Mouse (Mus musculus) spleen, adult 2 months (tissue): ENCODE results near the gene Mog. TPM values are rescaled to one million over a fixed set of nuclear protein-coding genes. Genes with fewer than 3 reads are reported as not detected.

ENCODE experiments used
- DNase-seq, 2 experiments: peaks; one replicate each; pipeline versions ENCODE4 v3.0.0 to v3.0.0-alpha.2; 2012 to 2021; ENCODE audit warnings: low spot score in 2 of 2, low read depth in 1 of 2
- H3K27ac ChIP-seq: fragments of 200-500 bp; 2 replicates; pipeline ENCODE4 v1.5.1; 2012; ENCODE audit warnings: low read length, inconsistent platforms; ENCODE audit not compliant: insufficient read depth
- H3K27me3 ChIP-seq: fragments of 200-500 bp; 2 replicates; pipeline ENCODE4 v1.6.1; 2012; ENCODE audit warnings: mild to moderate bottlenecking, moderate library complexity, low read length, inconsistent platforms; ENCODE audit not compliant: control insufficient read depth, insufficient read depth
- H3K36me3 ChIP-seq: fragments of 200-500 bp; 2 replicates; pipeline ENCODE4 v1.6.1; 2012; ENCODE audit warnings: mild to moderate bottlenecking, low read length, inconsistent platforms; ENCODE audit not compliant: control insufficient read depth, insufficient read depth
- H3K4me1 ChIP-seq: fragments of 200-500 bp; 2 replicates; pipeline ENCODE4 v1.6.1; 2011; ENCODE audit warnings: inconsistent platforms; ENCODE audit not compliant: control insufficient read depth, insufficient read depth, insufficient read length
- H3K4me3 ChIP-seq: fragments of 200-500 bp; 2 replicates; pipeline ENCODE4 v1.5.1; 2011; ENCODE audit warnings: mild to moderate bottlenecking, inconsistent platforms; ENCODE audit not compliant: insufficient read depth, insufficient read length; ENCODE audit errors: extremely low read depth
- CTCF ChIP-seq: fragments of 200-500 bp; IDR thresholded peaks from 2 replicates; pipeline ENCODE4 v1.5.1; 2011; ENCODE audit warnings: mild to moderate bottlenecking, inconsistent platforms; ENCODE audit not compliant: insufficient read depth, insufficient read length, insufficient replicate concordance; ENCODE audit errors: extremely low read depth
- POLR2A ChIP-seq: fragments of 200-500 bp; IDR thresholded peaks from 2 replicates; pipeline ENCODE4 v1.6.1; 2011; ENCODE audit warnings: low read depth, low read length, inconsistent platforms
- WGBS: fragments of 180-500 bp; shearing (Covaris S2); methylation state at CpG from one replicate; pipeline ENCODE4 v1.1.7; 2018; 5-methylcytosine and 5-hydroxymethylcytosine counted together
- polyA plus RNA-seq: library from polyadenylated mRNA; depleted of rRNA; stranded (reverse); fragments of >200 nt; gene quantifications from 2 replicates; pipeline ENCODE4 v1.2.3, GENCODE M21; 2012

Gene Mog
- polyA plus RNA-seq, 1 experiment = not detected

DNA sequence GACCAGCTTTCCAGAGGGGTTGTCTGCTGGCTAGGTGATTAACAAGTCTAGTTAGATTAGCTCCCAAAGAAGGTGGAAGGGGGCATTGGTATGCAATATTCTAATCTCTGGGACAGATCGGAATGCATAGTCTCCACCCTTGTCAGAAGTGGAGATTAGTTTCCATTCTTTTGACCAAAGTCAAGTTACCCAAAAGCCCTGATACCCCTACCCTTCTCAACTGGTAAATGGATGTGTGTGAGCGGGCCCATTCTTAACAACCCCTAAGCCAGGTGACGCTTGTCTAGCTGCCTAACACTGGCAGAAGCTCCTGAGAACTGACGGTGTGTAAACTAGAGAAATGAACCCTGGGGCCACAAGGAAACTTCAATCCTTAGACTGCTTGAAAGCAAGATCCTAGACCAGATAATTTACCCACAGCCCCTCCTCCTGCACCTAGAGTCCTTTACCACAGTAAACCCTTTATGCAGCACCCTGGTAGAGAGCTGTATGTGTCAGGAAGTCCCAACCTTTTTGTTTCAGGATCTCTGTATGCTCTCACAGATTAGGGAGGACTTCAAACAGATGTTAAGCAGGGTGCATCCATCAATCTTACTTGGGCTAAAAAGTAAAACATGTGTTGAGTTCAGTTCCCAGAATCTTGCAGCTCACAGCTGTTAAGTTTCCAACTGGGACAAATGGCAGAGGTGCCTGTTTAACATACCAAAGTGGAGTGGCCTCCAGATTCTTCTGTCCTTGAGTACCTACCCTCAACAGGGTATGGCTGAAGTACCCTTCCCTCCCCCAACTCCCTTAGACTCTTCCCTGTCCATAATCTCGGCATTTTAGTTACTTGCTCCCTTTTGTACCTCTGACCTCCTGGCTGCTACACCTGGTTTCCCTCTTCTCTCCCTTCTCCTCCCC is 40.7 kb downstream of the Mog start:
- no peak overlapping the region for H3K4me3 ChIP-seq
- no peak for DNase-seq
- WGBS = 60% methylated on average over 5 of the region's 5 CpGs
- TF ChIP-seq CTCF (no peak), POLR2A (no peak)
- no peaks in the 10 kb centered on the region for H3K36me3 ChIP-seq
- H3K27me3 ChIP-seq = no peaks in the 10 kb centered on the region
- H3K27ac ChIP-seq = no peak overlapping the region
- no peaks in the 10 kb centered on the region for H3K4me1 ChIP-seq

DNA sequence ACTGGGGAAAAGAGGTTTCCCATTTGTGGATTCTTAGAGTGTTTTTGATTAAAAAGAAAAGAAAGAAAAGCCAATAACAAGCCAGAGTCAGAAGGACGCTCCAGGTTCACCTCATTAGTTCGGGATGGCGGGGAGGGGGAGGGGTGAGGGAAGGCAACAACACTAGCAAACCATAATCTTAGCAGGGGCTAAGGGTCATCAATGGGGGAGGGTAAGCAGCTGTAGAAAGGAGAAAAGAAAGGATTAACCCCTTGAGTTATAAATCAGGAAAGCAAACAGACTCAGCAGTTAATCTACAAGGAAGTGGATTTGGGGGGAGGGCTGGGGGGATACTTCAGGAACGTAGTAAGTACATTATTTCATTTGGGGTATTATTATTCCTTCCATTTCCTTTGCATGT is 41.4 kb downstream of the Mog start:
- no peak for TF ChIP-seq POLR2A
- no peak for TF ChIP-seq CTCF
- WGBS = 60% methylated on average over 4 of the region's 4 CpGs
- Histone ChIP-seq H3K36me3 (no peaks in the 10 kb centered on the region), H3K4me1 (no peaks in the 10 kb centered on the region), H3K27ac (no peak overlapping the region), H3K27me3 (no peaks in the 10 kb centered on the region), H3K4me3 (no peak overlapping the region)
- no peak for DNase-seq

DNA sequence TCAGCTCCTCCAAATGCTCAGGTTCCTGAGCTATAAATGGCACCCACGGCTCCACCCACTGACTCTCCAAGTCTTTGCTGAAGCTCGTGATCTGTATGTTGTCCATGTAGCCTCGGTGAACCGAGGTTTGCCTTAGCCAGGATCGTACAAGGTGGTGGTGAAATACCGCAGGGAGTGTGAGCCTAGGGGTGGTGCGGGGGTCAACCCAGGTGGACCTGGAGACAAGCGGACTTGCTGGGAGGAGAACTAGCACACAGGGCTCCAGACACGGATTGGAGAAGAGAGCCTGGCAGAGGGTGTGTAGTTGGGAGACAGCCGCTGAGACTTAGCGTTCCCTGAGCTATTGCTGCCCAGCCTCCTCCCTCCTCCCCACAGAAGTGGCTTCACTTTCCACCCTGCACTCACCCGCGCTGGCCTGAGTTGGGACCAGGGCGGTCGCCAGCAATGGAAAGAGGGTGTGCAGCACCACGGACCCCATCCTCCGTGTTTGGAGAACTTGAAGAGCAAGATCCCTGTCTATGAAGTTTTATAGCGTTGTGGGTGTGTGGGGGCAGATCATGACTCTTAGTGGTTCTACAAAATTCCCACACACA is 41.9 kb downstream of the Mog start, which contains the start of gene 2410137M14Rik:
Gene 2410137M14Rik, minus strand, starts transcription at position 17 of the 593 bp plus-strand sequence.
- TF ChIP-seq CTCF = no peak
- no peak for TF ChIP-seq POLR2A
- no peak within 1 kb of the TSS for H3K27ac ChIP-seq
- H3K4me1 ChIP-seq = no peaks in the 10 kb centered on the region
- no peak within 1 kb of the TSS for H3K4me3 ChIP-seq
- no peaks in the 10 kb centered on the region for H3K27me3 ChIP-seq
- no peaks in the 10 kb centered on the region for H3K36me3 ChIP-seq
- DNase-seq = no peak
- 37% methylated on average over 18 of the region's 18 CpGs for WGBS

DNA sequence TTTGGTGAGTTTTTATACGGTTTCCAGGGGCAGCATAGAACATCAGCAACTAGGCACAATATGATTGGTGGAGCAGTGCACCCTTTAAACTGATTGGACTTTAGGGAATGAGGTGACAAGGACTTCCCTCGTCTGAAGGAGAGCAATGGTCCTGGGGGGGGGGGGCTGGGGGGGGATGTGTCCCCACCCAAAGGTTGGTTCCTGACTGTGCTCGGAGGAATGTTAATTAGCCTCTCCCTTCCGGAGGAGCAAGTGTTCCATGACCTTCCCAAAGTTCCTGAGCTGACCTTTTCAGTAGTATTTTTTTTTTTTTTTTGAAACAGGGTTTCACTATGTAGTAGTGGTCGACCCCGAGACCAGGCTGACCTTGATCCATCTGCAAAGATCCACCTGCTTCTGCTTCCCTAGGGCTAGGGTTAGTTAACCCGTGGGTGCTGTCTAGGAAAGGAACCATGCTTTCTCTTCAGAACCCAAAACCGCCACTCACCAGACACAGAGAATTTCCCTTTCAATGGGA is 49.9 kb downstream of the Mog start:
- no peak for DNase-seq
- Histone ChIP-seq H3K27ac (no peak overlapping the region), H3K4me1 (no peaks in the 10 kb centered on the region), H3K27me3 (no peaks in the 10 kb centered on the region), H3K36me3 (no peaks in the 10 kb centered on the region), H3K4me3 (no peak overlapping the region)
- TF ChIP-seq CTCF = no peak
- TF ChIP-seq POLR2A = no peak
- 76% methylated on average over 8 of the region's 8 CpGs for WGBS

DNA sequence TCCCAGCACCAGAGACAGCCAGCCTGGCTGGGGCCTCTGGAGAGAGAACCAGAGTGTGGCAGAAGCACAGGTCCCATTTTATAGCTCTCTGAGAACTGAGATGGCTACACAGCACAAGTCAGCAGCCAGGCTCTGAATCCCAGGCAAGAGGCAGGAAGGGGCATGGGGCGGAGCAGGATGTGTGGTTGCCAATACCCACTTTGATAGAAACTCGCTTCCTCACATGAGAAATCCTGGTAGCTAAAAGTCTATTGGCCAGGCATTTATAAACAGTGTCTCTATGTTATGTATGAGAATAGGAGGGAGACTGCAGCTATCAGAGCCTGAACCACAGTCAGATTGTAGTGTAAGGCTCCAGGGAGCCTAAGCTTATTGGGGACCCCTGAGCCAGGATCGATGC is 50.4 kb downstream of the Mog start:
- no peak for DNase-seq
- H3K36me3 ChIP-seq = no peaks in the 10 kb centered on the region
- no peaks in the 10 kb centered on the region for H3K4me1 ChIP-seq
- TF ChIP-seq POLR2A (no peak), CTCF (no peak)
- no peak overlapping the region for H3K4me3 ChIP-seq
- H3K27ac ChIP-seq = no peak overlapping the region
- 37% methylated on average over 3 of the region's 3 CpGs for WGBS
- H3K27me3 ChIP-seq = no peaks in the 10 kb centered on the region

DNA sequence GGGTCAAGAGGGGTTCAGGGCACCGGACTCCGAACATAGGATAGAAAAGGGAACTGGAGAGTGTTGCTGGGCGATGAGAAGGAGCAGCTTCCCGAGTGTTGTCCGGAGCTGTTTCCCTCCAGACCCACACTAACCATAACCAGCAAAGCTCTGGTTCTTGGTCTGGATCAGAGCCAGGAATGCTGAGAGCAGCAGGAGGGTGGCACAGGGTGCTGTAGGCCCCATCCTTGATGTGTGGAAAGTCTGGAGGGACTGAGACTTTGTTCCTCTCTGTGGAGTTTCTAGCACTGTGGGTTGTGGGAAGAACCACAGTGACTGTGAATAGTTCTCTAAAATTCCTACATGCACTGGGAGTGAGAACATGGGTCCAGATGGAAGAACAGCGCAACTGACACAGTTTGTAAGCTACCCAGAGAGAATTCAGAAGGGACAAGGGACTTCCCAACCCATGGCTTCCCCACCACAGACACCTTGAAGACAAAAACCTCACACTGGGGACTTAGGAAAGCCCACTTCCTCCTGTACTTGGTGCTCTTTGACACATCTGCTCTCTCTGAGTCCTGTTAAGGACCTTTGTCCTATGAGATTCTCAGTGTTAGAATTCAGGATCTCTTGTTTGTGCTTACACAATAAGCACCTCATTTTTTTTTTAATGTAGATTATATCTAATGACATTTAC is 51.9 kb downstream of the Mog start:
- DNase-seq = no peak
- no peak overlapping the region for H3K4me3 ChIP-seq
- no peak for TF ChIP-seq POLR2A
- no peaks in the 10 kb centered on the region for H3K4me1 ChIP-seq
- 47% methylated on average over 6 of the region's 6 CpGs for WGBS
- no peaks in the 10 kb centered on the region for H3K27me3 ChIP-seq
- H3K36me3 ChIP-seq = no peaks in the 10 kb centered on the region
- H3K27ac ChIP-seq = no peak overlapping the region
